Mouse (Mus musculus) left cerebral cortex, postnatal 4 days (tissue): ENCODE data around the gene Ifrd2. TPM values are rescaled to one million over a fixed set of nuclear protein-coding genes. Genes with fewer than 3 reads are reported as not detected.

Source experiments
- DNase-seq: peaks from one replicate; pipeline ENCODE4 v3.0.0-alpha.2; 2022
- intact Hi-C: fragments of 180-260 bp; cut with DNase I; formaldehyde crosslinking; loops from one replicate; pipeline ENCODE4 v1.15.1; 2025
- total RNA-seq, 2 experiments: library from RNA; stranded (reverse); gene quantifications; 2 replicates each; pipeline ENCODE4 v1.2.3; 2021

Ifrd2 gene
- total RNA-seq, 2 experiments from 2014 or later, result 12.5 to 14.5 TPM

GRCm38 (mm10) chr9:107594281-107595062, 7.0 kb downstream of the Ifrd2 start:
- intact Hi-C loops, result no loop called here
- no peak for DNase-seq

DNA sequence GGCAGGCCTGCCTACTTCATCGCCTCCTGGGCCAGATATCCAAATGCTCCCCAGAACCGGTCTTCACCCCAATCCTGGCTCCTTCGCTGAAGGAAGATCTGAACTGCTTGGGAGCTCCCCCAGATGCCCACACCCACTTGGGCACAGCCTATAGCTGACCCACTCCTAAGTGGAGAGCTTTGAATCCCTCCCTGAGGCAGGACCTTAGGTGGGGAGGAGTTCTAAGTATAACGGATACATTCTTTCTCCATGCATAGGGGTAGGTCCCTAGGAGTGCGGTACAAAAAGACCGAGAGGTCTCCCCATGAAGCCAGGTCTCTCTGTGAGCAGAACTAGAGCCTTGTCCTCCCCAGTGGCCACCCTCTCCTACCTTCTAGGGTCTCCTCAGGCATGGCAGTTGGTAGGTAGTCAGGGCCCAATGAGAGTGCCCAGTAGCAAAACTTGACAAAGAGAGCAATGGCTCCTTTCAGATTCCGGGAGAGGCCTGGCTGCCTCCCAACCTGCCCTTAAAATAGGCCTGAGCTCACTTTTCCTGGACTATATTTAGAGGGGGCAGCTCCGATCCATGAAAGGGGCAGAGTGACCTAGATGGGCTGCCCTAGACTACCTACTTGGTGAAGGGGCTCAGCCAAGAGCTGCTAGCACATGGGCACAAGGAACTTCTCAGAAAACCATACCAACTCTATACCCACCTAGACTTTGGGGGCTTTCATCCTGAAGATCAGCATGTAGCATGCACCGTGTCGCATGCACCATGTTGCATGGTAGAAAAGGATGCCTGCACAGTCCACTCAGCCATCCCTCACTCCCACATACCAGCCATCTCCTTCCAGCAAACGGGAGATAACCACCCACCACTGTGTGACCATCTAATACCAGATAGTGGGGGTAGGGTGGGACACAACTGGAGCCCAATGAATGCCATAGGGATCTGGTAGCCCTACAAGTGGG, 9.5 kb downstream of the Ifrd2 start:
- intact Hi-C loops, result no loop called here
- no peak for DNase-seq

GRCm38 (mm10) chr9:107598385-107598784, 10.9 kb downstream of the Ifrd2 start:
- intact Hi-C loops, result no loop called here
- DNase-seq, result no peak

GRCm38 (mm10) chr9:107599433-107599832, 12.0 kb downstream of the Ifrd2 start:
- intact Hi-C loops, result no loop called here
- DNase-seq, result no peak

GRCm38 (mm10) chr9:107599842-107600241, 12.4 kb downstream of the Ifrd2 start:
- DNase-seq, result peak; percentile 50
- intact Hi-C loops, result loop anchor here (5.0 kb wide), 1 partner anchor 77 kb away; the partner anchor contains the start of gene Gnat1

DNA sequence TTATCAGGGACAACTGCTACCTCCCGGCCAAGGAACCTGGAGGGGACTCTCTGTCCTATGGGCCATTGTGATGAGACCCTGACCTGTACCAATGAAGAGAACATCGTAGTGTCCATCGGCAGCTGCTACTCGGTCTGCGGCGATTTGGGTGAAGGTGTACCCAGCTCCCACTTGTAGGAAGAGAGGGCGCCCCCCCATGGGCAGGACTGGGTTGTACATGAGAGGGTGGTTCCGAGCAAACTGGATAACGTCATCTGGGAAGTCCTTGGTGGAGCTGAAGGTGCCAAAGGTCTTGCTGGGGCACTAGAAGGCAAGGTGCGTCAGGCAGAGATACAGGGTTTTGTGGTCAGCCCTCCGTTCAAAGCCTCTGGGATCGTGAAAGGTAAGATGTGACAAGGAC, 13.3 kb downstream of the Ifrd2 start:
- intact Hi-C loops, result loop anchor here (5.0 kb wide), 1 partner anchor 77 kb away; the partner anchor contains the start of gene Gnat1
- no peak for DNase-seq

- intact Hi-C loops, result loop anchor here (5.0 kb wide), 1 partner anchor 76 kb away; the partner anchor contains the start of gene Gnat1
- DNase-seq, result no peak
Measured at GRCm38 (mm10) chr9:107601275-107601674, 13.8 kb downstream of the Ifrd2 start.

DNA sequence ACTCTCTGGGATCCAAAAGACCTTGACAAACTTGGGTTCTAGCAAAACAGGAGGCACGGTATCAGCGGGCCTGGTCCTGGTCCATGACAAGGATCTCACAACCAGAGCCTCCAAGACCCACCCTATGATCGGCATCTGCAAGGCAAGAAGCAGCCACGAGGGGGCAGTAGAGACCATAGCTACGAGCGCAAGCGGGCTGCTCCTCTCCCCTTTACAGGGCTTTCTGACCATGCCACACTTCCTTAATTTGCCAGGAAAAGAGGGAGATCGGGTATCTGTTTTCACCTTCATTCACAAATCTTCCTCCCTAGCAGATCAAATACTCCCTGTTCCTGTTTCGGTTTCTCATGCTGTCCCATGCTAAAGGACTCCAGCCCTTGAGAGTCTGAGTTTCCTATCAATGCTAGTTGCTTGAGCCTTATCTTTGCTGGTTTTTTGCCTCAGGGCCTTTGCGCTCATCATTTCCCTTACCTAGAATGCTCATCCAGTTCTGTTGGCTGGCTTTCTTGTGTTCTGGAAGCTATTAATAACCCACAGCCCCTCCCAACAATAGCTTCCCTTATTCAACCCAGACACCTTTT, 14.7 kb downstream of the Ifrd2 start:
- DNase-seq, result peak; percentile 95
- intact Hi-C loops, result loop anchor here (2.0 to 5.0 kb wide), 2 partner anchors 43 to 75 kb away; partner anchors contain the start of gene Gnat1

GRCm38 (mm10) chr9:107603251-107603650, 15.8 kb downstream of the Ifrd2 start:
- intact Hi-C loops, result loop anchor here (2.0 to 5.0 kb wide), 2 partner anchors 42 to 74 kb away; partner anchors contain the start of gene Gnat1
- DNase-seq, result no peak

- intact Hi-C loops, result no loop called here
Measured at GRCm38 (mm10) chr9:107605041-107605661, 17.7 kb downstream of the Ifrd2 start.

DNA sequence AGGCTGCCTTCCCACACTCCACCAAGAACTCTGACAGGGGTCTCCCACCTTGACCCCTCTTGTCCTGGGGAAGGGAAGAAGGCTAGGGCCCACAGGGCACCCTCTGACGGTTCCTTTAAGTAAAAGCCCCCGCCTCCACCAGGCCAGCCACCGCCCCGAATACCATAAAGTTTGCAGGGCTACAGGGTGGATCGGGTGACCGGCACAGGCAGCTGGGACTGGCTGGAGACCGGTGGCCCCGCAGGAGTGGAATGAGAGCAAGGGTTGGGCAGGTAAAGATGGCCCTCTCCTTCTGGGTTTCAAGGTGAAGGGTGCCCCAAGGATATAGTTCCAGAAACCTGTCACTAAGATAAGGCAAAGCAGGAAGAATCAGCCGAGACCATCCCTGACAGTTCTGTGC, 19.1 kb downstream of the Ifrd2 start:
- intact Hi-C loops, result no loop called here
- no peak for DNase-seq

More at GRCm38 (mm10) chr9:107605041-107605661, 17.7 kb downstream of the Ifrd2 start:
- DNase-seq, result no peak

DNA sequence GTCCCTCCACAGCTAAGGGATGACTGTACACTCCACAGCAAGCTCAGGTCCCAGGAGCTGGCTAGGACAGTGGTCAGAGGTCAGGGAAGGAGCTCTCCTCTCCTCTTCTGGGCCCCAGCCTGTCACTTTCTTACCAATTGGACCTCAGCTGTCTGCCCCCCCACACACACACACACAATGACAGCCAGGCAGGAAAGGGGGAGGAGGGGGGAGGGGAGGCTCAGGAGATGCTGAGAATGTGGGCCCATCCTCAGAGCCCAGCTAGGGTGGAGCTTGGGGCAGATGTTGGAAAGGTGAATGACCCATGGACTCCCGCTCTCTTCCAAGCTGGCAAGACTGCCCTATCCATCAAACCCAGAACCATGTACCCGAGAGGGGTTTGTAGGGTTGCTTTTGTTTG, 19.6 kb downstream of the Ifrd2 start:
- DNase-seq, result no peak
- intact Hi-C loops, result no loop called here

- intact Hi-C loops, result no loop called here
- no peak for DNase-seq
Measured at GRCm38 (mm10) chr9:107607653-107608245, 20.3 kb downstream of the Ifrd2 start.

DNA sequence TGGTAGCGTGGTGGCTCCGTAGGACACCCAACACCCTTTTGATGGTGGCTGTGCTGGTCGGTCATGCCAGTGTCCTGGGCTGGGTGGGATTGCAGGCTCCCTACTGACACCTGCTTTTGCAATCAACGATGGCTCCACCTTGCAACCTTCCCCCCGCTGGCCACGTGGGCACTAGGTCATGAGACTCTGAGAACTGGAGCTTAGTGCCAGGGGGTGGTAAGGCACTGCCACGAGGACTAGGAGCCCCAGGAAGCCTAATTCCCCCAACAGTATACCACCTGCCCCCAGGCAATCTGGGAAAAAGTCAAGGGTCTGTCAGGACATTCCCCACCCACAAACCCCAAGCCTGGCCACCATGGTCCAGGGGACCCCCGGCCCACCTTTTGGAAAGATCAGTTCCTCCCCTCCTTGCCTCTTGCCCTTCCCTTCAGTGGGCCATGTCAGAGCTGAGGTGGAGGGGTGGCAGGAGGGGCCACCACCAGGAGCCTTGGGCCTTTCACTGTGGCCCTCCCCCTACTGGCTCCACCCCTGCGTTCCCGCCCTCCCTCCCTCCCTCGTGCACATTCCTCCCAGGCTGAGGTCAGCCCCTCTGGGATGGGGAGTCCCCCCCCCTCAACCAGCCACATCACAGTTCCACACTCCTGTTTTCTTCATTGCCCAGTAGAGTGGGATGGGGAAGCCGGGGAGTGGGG, 21.4 kb downstream of the Ifrd2 start, which contains the start of gene Sema3b:
Gene Sema3b (minus strand): TSS at position 489 of the 692 bp plus-strand sequence.
- intact Hi-C loops, result no loop called here
- DNase-seq, result no peak

- no peak for DNase-seq
- intact Hi-C loops, result no loop called here
Measured at GRCm38 (mm10) chr9:107609433-107609830, 22.0 kb downstream of the Ifrd2 start.

DNA sequence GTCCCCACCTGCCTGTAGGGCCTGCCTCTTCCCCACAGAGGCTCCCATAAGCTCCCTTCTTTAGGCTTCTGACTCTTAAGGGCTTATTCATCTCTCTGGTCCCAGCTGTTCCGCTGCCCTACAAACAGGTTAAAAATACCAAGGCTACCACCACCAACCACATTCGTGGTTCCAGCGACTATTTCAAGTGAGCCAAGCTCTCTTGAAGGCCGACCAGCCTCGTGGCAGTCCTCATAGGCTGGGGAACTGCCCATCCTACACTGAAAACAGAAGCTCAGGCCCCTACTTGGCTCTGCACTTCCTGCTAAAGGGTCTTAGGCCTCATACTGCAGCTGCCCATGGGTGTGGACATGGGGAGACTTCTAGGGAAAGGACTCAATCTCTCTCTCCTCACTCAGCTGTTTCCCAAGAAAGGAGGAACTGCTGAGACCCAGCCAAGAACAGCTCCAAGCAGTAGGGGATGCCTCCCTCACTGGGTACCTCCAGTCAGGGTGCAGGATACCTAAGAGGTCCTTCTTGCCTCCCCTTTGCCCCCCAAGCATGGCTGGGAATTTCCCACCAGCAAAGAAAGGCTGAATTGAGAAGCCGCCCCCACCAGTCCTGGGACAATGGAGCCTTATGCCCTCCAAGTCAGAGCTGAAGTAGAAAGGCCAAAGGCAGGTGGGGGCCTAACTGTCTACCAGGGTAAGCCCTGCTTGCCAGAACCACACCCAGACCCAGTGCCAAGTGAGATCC, 24.2 kb downstream of the Ifrd2 start:
- DNase-seq, result no peak
- intact Hi-C loops, result no loop called here

DNA sequence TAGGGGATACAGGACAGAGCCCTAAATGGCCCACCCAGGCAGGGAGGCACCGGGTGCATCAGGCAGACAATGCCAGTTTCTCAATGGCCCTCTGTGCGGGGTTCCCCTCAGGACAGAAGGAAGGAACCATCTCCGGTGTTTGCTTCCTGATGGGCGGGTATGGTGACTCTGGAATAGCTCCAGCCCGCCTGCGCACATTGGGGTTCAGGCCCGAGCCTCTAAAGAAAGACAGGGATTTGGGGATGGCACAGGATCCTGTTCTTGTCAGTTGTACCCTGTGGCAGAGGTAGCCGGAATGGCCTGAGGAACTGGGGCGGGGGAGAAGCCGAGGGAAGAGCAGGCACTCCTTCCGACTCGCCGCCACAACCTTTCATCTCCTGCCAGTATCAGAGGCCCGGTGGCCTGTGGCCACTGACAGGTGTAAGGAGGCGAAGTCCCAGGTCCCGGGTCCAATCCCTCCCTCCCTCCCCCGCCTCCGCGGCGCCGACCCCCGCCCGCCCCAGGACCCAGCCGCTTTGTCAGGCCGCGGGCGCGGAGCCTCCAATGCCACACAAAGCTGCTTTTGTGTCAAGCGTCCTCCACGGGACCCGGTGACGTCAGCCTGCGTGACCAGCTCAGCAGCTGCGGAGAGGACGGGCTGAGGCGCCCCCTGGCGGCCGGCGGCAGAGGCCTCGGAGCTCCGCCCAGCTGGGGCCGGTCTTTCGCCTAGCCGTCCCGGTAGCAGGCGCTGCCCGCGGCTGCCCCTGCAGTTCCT, 24.9 kb downstream of the Ifrd2 start:
- DNase-seq, result peak; percentile 100
- intact Hi-C loops, result no loop called here
